Mouse (Mus musculus): ENCODE measurements around the gene Polh.

GRCm38 (mm10) chr17:46203078-46203477 is 633 bp upstream of the Polh start:
- TF ChIP-seq POLR2A (IDR thresholded peaks at IDR 0.05; ENCODE audit: low read depth, low read length), result no peak
- no peak for TF ChIP-seq CTCF (IDR thresholded peaks at IDR 0.05; ENCODE audit: extremely low read depth, insufficient read depth, insufficient read length, insufficient replicate concordance)

Measured in spleen, adult 2 months (tissue).